Mouse (Mus musculus) bone marrow macrophage, adult 2 months (primary cell): Measurements from ENCODE around the gene Ntng1.

Source experiments
- CTCF ChIP-seq: IDR thresholded peaks from 2 replicates; pipeline ENCODE4 v1.5.1; 2012; ENCODE audit warnings: low read depth, mild to moderate bottlenecking, low read length, moderate library complexity
- POLR2A ChIP-seq: IDR thresholded peaks from 2 replicates; pipeline ENCODE4 v1.6.1; 2012; ENCODE audit warnings: mild to moderate bottlenecking, low read depth, low read length, borderline replicate concordance

GRCm38 (mm10) chr3:109994978-109995662 lies 148.7 kb downstream of the Ntng1 start:
- TF ChIP-seq CTCF (no peak), POLR2A (no peak)
